In the genomic region with DNA sequence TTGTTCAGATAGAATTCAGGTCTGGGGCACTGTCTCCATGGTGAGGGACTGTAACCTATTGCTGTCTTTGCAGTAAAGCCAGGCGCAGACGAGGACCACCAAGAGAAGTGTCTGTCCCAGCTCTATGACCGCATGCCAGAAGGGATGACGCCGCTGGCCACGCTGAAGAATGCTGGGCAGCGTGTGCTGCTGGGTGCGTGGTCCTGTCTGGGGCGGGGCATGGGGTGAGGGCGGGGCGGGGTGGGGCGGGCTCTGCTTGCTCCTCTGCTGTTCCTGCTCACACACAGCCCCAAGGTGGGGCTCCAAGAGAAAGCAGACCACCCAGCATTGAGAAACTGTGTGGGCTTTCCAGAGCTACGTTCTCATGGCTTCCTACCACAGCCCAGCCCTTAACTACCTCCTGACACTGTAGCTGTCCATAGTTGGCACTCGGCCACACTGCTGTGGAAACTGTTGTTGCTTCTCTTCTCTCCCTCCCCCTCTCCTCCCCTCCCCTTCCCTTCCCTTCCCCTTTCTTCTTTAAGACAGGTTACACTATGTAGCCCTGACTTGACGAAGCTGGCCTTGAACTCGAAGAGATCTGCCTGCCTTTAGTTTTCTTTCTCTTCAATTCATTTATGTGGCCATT, we compare ENCODE assay signal across 9 mouse cellular contexts. TPM values are rescaled to one million over a fixed set of nuclear protein-coding genes. Genes with fewer than 3 reads are reported as not detected.
DNase-seq lines count a peak whose midpoint lies in the region; ATAC-seq and TF ChIP-seq lines count a peak whose summit lies in the region.
"Had no signal": no experiment of that assay in that cellular context is flagged by ENCODE, and none has a peak within 500 bp of the region (broad histone marks: within the 10 kb centered on the region; RNA-seq: fewer than 3 reads in every experiment).

No protein-coding gene starts in this region.

- TF ChIP-seq POLR2A in CH12.LX (IDR thresholded peaks at IDR 0.05; ENCODE audit: low read depth, low read length), result no peak
- TF ChIP-seq POLR2A in brain, embryonic 14.5 days (IDR thresholded peaks at IDR 0.05; ENCODE audit: borderline replicate concordance, extremely low read depth, insufficient read depth, insufficient read length, poor library complexity, severe bottlenecking), result no peak

- no peaks in the 10 kb centered on the region for H3K27me3 ChIP-seq in kidney, embryonic 15.5 days
- H3K27me3 ChIP-seq in CH12.LX (replicated peaks), result no peaks in the 10 kb centered on the region
- no peaks in the 10 kb centered on the region for H3K27me3 ChIP-seq in intestine, embryonic 16.5 days (replicated peaks; ENCODE audit: control insufficient read depth, insufficient read depth, low read length)

- H3K4me1 ChIP-seq in kidney, embryonic 15.5 days, result peaks cover 2% of the 10 kb centered on the region; the same call in 1 of the 2 replicates
- H3K4me1 ChIP-seq in CH12.LX (ENCODE audit: control insufficient read depth in 1 of 2, insufficient read depth in 2 of 2), result peaks cover 8 to 21% of the 10 kb centered on the region in 2 experiments
- peaks cover 25% of the 10 kb centered on the region for H3K4me1 ChIP-seq in intestine, embryonic 16.5 days (ENCODE audit: control insufficient read depth, insufficient read depth, low read length)

- dilution Hi-C loops in CH12.LX (cut with MboI; ENCODE audit: extremely low pct_ligation_motif_present, extremely low pct_unique_long_range_greater_than_20kb, low sequenced_read_pairs), result no loop called here

- no peak for ATAC-seq in kidney, embryonic 15.5 days (replicated peaks; ENCODE audit: low FRiP score)
- ATAC-seq in intestine, embryonic 16.5 days, result peak; percentile 6; the same call in 1 of the 2 replicates

- no peak overlapping the region for H3K27ac ChIP-seq in kidney, embryonic 15.5 days
- H3K27ac ChIP-seq in CH12.LX (ENCODE audit: insufficient read depth, low read depth), result no peak overlapping the region
- peak overlapping the region; percentile 51 for H3K27ac ChIP-seq in intestine, embryonic 16.5 days (ENCODE audit: low read length)

- H3K4me3 ChIP-seq in kidney, embryonic 15.5 days (replicated peaks), result no peak overlapping the region
- no peak overlapping the region for H3K4me3 ChIP-seq in CH12.LX (replicated peaks in 1 of 3; ENCODE audit: low read depth in 2 of 3, low read length in 2 of 3, poor library complexity in 1 of 3)
- no peak overlapping the region for H3K4me3 ChIP-seq in intestine, embryonic 16.5 days (ENCODE audit: low read length)

- H3K9me3 ChIP-seq in kidney, embryonic 15.5 days (replicated peaks), result no peaks in the 10 kb centered on the region
- H3K9me3 ChIP-seq in CH12.LX (replicated peaks; ENCODE audit: low read length), result no peaks in the 10 kb centered on the region
- H3K9me3 ChIP-seq in intestine, embryonic 16.5 days (ENCODE audit: control insufficient read depth, low read length), result no peaks in the 10 kb centered on the region

- no peak overlapping the region for H3K9ac ChIP-seq in kidney, embryonic 15.5 days
- H3K9ac ChIP-seq in CH12.LX (ENCODE audit: insufficient read depth, low read depth), result no peak overlapping the region
- no peak overlapping the region for H3K9ac ChIP-seq in intestine, embryonic 16.5 days (ENCODE audit: low read depth, low read length)

- no peaks in the 10 kb centered on the region for H3K79me2 ChIP-seq in CH12.LX (replicated peaks; ENCODE audit: control insufficient read depth, extremely low read depth, insufficient read depth, poor library complexity, severe bottlenecking)

- peaks cover 18% of the 10 kb centered on the region for H3K36me3 ChIP-seq in kidney, embryonic 15.5 days
- no peaks in the 10 kb centered on the region for H3K36me3 ChIP-seq in CH12.LX (replicated peaks in 1 of 2; ENCODE audit: control insufficient read depth in 1 of 2, insufficient read depth in 1 of 2, low read length in 1 of 2)
- H3K36me3 ChIP-seq in intestine, embryonic 16.5 days (ENCODE audit: control insufficient read depth, insufficient read depth, low read length), result peaks cover 6% of the 10 kb centered on the region; the same call in 1 of the 2 replicates

- in situ Hi-C loops in CH12.LX (cut with MboI; ENCODE audit: low pct_ligation_motif_present, low pct_unique_long_range_greater_than_20kb, low sequenced_read_pairs), result loop anchor here (25.0 kb wide), 1 partner anchor 183 kb away; a partner anchor contains a TSS

- TF ChIP-seq RAD21 in CH12.LX (IDR thresholded peaks at IDR 0.05; ENCODE audit: low read depth, low read length), result no peak

- 61% methylated on average over 16 of the region's 16 CpGs for WGBS in kidney, embryonic 15.5 days
- 41% methylated on average over 16 of the region's 16 CpGs for WGBS in intestine, embryonic 16.5 days

- no peak for TF ChIP-seq CTCF in CH12.LX (conservative IDR thresholded peaks at IDR 0.05 in 1 of 2, IDR thresholded peaks at IDR 0.05 in 1 of 2; ENCODE audit: low read depth in 2 of 2, low read length in 2 of 2)
- no peak for TF ChIP-seq CTCF in brain, embryonic 14.5 days (IDR thresholded peaks at IDR 0.05; ENCODE audit: borderline replicate concordance, extremely low read depth, insufficient read depth, insufficient read length)

- DNase-seq in kidney, postnatal 4 days, result peak; percentile 36 to 41
- no peak for DNase-seq in CH12.LX (ENCODE audit: extremely low read depth)
- DNase-seq in brain, embryonic 14.5 days (ENCODE audit: low read depth), result peak; percentile 28
- DNase-seq in thymus, postnatal 36 days, result no peak
- DNase-seq in right cerebral cortex, postnatal 25 days, result no peak
- DNase-seq in right cerebral cortex, postnatal 36 days (ENCODE audit: low spot score in 2 of 2), result no peak
- DNase-seq: kidney, adult 9 months had no signal

- no peak for TF ChIP-seq EP300 in CH12.LX (IDR thresholded peaks at IDR 0.05; ENCODE audit: low read length)

- no peak overlapping the region for H3K4me2 ChIP-seq in kidney, embryonic 15.5 days
- peak overlapping the region; percentile 4 for H3K4me2 ChIP-seq in CH12.LX (ENCODE audit: insufficient read depth, low read depth, poor library complexity, severe bottlenecking)
- H3K4me2 ChIP-seq in intestine, embryonic 16.5 days (ENCODE audit: low read depth, low read length), result 0 out of 2 replicates have a peak overlapping the region, but pooled peaks have one; percentile 9

TF ChIP-seq in CH12.LX, 34 proteins besides CTCF, POLR2A, EP300 and RAD21:
- TF ChIP-seq RCOR1 (conservative IDR thresholded peaks at IDR 0.05; ENCODE audit: low read depth, low read length), result no peak
- no peak for TF ChIP-seq BHLHE40 (IDR thresholded peaks at IDR 0.05; ENCODE audit: low read depth, low read length)
- TF ChIP-seq MAFK (IDR thresholded peaks at IDR 0.05; ENCODE audit: insufficient replicate concordance, low read length), result no peak
- no peak for TF ChIP-seq JUN (IDR thresholded peaks at IDR 0.05; ENCODE audit: insufficient read depth, low read depth, low read length)
- TF ChIP-seq E2F4 (IDR thresholded peaks at IDR 0.05; ENCODE audit: insufficient replicate concordance, low read depth, low read length), result no peak
- TF ChIP-seq ELF1 (IDR thresholded peaks at IDR 0.05; ENCODE audit: low read depth, low read length), result no peak
- no peak for TF ChIP-seq ETS1 (conservative IDR thresholded peaks at IDR 0.05; ENCODE audit: low read depth, low read length)
- no peak for TF ChIP-seq GABPA (IDR thresholded peaks at IDR 0.05; ENCODE audit: insufficient replicate concordance, low read depth, low read length)
- TF ChIP-seq MAX (IDR thresholded peaks at IDR 0.05; ENCODE audit: low read length), result no peak
- TF ChIP-seq IRF4 (IDR thresholded peaks at IDR 0.05; ENCODE audit: low read depth, low read length), result no peak
- no peak for TF ChIP-seq SIN3A (IDR thresholded peaks at IDR 0.05; ENCODE audit: low read length)
- TF ChIP-seq NELFE (IDR thresholded peaks at IDR 0.05; ENCODE audit: low read depth, low read length), result no peak
- TF ChIP-seq ZC3H11A (IDR thresholded peaks at IDR 0.05; ENCODE audit: low read depth, low read length), result no peak
- TF ChIP-seq CHD2 (IDR thresholded peaks at IDR 0.05; ENCODE audit: low read length), result no peak
- no peak for TF ChIP-seq USF1 (IDR thresholded peaks at IDR 0.05; ENCODE audit: low read depth, low read length)
- no peak for TF ChIP-seq MYC (IDR thresholded peaks at IDR 0.05; ENCODE audit: low read depth, low read length)
- TF ChIP-seq ZKSCAN1 (IDR thresholded peaks at IDR 0.05; ENCODE audit: borderline replicate concordance, low read depth, low read length), result no peak

RNA-seq across cellular contexts. Expression of a gene that starts 17.0 kb away (rescaled TPM):
- 19.4 and 20.2 TPM in 2 replicates for polyA plus RNA-seq in kidney, embryonic 15.5 days (2015; fragmentation: Nextera tagmentation; extraction: Ambion mirVana)
- total RNA-seq in CH12.LX (2012; rRNA removed) (17.6 and 24.1 TPM in 2 replicates), CH12.LX (2014; rRNA removed) (20.2 and 23.1 TPM in 2 replicates)
- 50.7 and 55.1 TPM in 2 replicates for polyA plus RNA-seq in CH12.LX (2012; ENCODE audit: insufficient read length, low read depth)
- 8.0 and 8.2 TPM in 2 replicates for polyA plus RNA-seq in brain, embryonic 14.5 days (2012; rRNA removed)
- polyA plus RNA-seq in intestine, embryonic 16.5 days (2015; fragmentation: Nextera tagmentation; extraction: Ambion mirVana), result 21.1 and 22.5 TPM in 2 replicates

RNA-seq across cellular contexts. Expression of a gene that starts 17.2 kb away (rescaled TPM):
- 53.9 and 63.3 TPM in 2 replicates for polyA plus RNA-seq in kidney, embryonic 15.5 days (2015; fragmentation: Nextera tagmentation; extraction: Ambion mirVana)
- total RNA-seq in CH12.LX (2012; rRNA removed), result 11.8 and 12.6 TPM in 2 replicates
- 5.2 and 6.7 TPM in 2 replicates for total RNA-seq in CH12.LX (2014; rRNA removed)
- polyA plus RNA-seq in CH12.LX (2012; ENCODE audit: insufficient read length, low read depth), result 25.4 and 28.7 TPM in 2 replicates
- 24.4 and 29.0 TPM in 2 replicates for polyA plus RNA-seq in brain, embryonic 14.5 days (2012; rRNA removed)
- polyA plus RNA-seq in intestine, embryonic 16.5 days (2015; fragmentation: Nextera tagmentation; extraction: Ambion mirVana), result 41.4 and 45.0 TPM in 2 replicates

RNA-seq across cellular contexts. Expression of a gene that starts 45.6 kb away (rescaled TPM):
- polyA plus RNA-seq in kidney, embryonic 15.5 days (2015; fragmentation: Nextera tagmentation; extraction: Ambion mirVana), result 14.3 and 14.4 TPM in 2 replicates
- total RNA-seq in CH12.LX (2012; rRNA removed), result 0.13 and 0.25 TPM in 2 replicates
- total RNA-seq in CH12.LX (2014; rRNA removed), result 0.14 and 0.17 TPM in 2 replicates
- polyA plus RNA-seq in CH12.LX (2012; ENCODE audit: insufficient read length, low read depth), result 0.34 and 0.63 TPM in 2 replicates
- polyA plus RNA-seq in brain, embryonic 14.5 days (2012; rRNA removed), result 1.4 and 2.5 TPM in 2 replicates
- 95.3 and 105 TPM in 2 replicates for polyA plus RNA-seq in intestine, embryonic 16.5 days (2015; fragmentation: Nextera tagmentation; extraction: Ambion mirVana)

Comparison
In these comparisons a context has a peak if more than half of its experiments do, and no peak if none do; other contexts are left out.
1. DNase-seq: peak in kidney, postnatal 4 days (2 of 2) and brain, embryonic 14.5 days (single experiment); none in CH12.LX (single experiment), thymus, postnatal 36 days (0 of 2), right cerebral cortex, postnatal 25 days (single experiment) and right cerebral cortex, postnatal 36 days (0 of 2).